Mouse (Mus musculus) limb, embryonic 15.5 days (tissue): ENCODE measurements at regions not wholly inside any gene's neighbourhood (a gene's known extent, or its start where the extent isn't known, plus 50 kb on each side); places are given as distances from the start of the nearest gene placed in this dataset.
A peak's percentile ranks its signal among the peaks of the same experiment; 100 is the strongest.

Source experiments
- ATAC-seq: fragments of 200-750 bp; cut with Nextera tagmentation; 2 replicates; pipeline ENCODE4 v1.8.0; 2017; ENCODE audit warnings: low read depth, moderate TSS enrichment; ENCODE audit not compliant: insufficient number of reproducible peaks, low FRiP score, low TSS enrichment
- H3K27ac ChIP-seq: fragments of 300-500 bp; sonication (generic); 2 replicates; pipeline ENCODE4 v1.5.1; 2015; ENCODE audit warnings: moderate library complexity, mild to moderate bottlenecking, inconsistent platforms
- H3K27me3 ChIP-seq: fragments of 300-500 bp; sonication (generic); 2 replicates; pipeline ENCODE4 v1.6.1; 2015; ENCODE audit warnings: inconsistent platforms
- H3K36me3 ChIP-seq: fragments of 300-500 bp; sonication (generic); 2 replicates; pipeline ENCODE4 v1.6.1; 2015; ENCODE audit warnings: inconsistent platforms
- H3K4me1 ChIP-seq: fragments of 300-500 bp; sonication (generic); 2 replicates; pipeline ENCODE4 v1.6.1; 2015; ENCODE audit warnings: inconsistent platforms
- H3K4me2 ChIP-seq: fragments of 300-500 bp; sonication (generic); 2 replicates; pipeline ENCODE4 v1.6.1; 2015; ENCODE audit warnings: mild to moderate bottlenecking, inconsistent platforms
- H3K4me3 ChIP-seq: fragments of 300-500 bp; sonication (generic); 2 replicates; pipeline ENCODE4 v1.5.1; 2015; ENCODE audit warnings: mild to moderate bottlenecking, inconsistent platforms
- H3K9ac ChIP-seq: fragments of 300-500 bp; sonication (generic); 2 replicates; pipeline ENCODE4 v1.6.1; 2015; ENCODE audit warnings: inconsistent platforms
- H3K9me3 ChIP-seq: fragments of 300-500 bp; sonication (generic); 2 replicates; pipeline ENCODE4 v1.6.1; 2016; ENCODE audit warnings: inconsistent platforms
- WGBS: fragments of 180-500 bp; shearing (Covaris S2); methylation state at CpG from one replicate; pipeline ENCODE4 v1.1.7; 2015; 5-methylcytosine and 5-hydroxymethylcytosine counted together

DNA sequence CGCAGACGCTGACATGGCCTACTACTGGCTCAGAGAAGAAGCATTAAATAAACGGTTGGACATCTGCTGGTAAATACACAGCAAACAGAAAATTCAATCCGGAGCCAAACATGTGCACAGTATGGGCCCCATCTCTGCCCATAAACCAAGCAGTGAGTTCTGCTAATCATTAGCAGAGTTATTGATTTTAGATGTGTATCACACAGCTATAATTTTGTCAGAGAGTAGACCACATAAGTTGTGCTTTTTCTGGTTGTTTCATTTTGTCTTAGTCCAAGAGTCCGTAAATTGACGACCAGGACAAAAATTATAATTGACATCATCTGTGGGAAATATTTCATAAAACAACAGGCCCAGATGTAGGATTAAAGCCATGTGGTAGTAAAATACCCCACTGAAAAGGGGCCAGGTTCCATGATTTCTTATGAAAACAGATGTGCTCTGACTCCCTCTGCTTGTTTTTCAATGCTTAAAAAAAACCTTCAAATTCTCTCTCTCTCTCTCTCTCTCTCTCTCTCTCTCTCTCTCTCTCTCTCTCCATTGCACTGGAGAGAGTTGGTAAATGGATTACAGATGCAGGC is 339.3 kb downstream of the Hao1 start:
- no peaks in the 10 kb centered on the region for H3K36me3 ChIP-seq
- H3K27ac ChIP-seq: peak overlapping the region; percentile 57; the same call in 1 of the 2 replicates
- H3K9ac ChIP-seq: no peak overlapping the region
- peak; percentile 88 for ATAC-seq
- 30% methylated on average over 6 of the region's 6 CpGs for WGBS
- H3K9me3 ChIP-seq: no peaks in the 10 kb centered on the region
- no peaks in the 10 kb centered on the region for H3K27me3 ChIP-seq
- H3K4me3 ChIP-seq: no peak overlapping the region
- 0 out of 2 replicates have a peak, but pooled peaks cover 9% of the 10 kb centered on the region for H3K4me1 ChIP-seq
- H3K4me2 ChIP-seq: no peak overlapping the region

DNA sequence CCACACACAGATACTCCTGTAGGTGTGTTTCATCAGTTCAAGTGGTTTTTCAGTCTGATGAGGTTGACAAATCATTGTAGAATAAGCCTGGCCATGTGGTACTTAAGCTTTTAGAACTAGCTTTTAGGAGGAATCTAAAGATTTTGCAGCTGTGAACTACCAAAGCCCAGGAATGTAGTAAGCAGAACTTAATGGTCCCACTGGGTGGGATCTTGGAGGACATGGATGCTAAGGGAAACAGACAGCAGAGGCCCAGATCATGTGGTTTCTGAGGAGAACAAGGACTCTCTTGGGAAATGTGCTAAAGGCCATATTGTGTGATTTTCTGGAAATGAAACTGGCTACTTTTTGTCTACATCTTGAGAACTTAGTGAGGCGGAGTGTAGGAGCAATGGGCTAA is 350.9 kb downstream of the Hao1 start:
- Histone ChIP-seq H3K4me1 (no peaks in the 10 kb centered on the region), H3K27ac (no peak overlapping the region), H3K9ac (no peak overlapping the region), H3K4me2 (no peak overlapping the region), H3K27me3 (no peaks in the 10 kb centered on the region), H3K9me3 (no peaks in the 10 kb centered on the region), H3K36me3 (no peaks in the 10 kb centered on the region), H3K4me3 (no peak overlapping the region)
- WGBS: 76% methylated on average over 1 of the region's 1 CpGs
- ATAC-seq: no peak

DNA sequence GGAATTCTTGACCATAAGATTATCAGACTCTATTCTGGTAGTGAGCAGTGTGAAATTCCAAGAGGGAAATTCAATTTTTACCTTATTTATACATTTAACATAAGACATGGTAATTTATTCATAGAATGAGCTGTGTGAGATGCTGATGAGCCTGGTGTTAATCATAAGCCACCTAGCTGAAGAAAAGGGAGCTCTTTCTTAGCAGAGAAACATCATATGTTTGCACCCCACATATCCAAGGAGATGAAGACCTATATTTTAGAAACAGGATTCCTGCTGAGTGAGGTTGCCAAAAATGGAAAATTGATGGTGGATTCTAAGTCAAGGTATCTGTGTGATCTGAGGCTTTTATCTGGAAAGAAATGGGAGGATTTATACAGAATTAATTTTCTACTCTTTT is 358.2 kb downstream of the Hao1 start:
- Histone ChIP-seq H3K4me3 (no peak overlapping the region), H3K4me1 (no peaks in the 10 kb centered on the region), H3K9ac (no peak overlapping the region), H3K36me3 (no peaks in the 10 kb centered on the region), H3K9me3 (no peaks in the 10 kb centered on the region), H3K4me2 (no peak overlapping the region), H3K27ac (no peak overlapping the region), H3K27me3 (no peaks in the 10 kb centered on the region)
- no peak for ATAC-seq

DNA sequence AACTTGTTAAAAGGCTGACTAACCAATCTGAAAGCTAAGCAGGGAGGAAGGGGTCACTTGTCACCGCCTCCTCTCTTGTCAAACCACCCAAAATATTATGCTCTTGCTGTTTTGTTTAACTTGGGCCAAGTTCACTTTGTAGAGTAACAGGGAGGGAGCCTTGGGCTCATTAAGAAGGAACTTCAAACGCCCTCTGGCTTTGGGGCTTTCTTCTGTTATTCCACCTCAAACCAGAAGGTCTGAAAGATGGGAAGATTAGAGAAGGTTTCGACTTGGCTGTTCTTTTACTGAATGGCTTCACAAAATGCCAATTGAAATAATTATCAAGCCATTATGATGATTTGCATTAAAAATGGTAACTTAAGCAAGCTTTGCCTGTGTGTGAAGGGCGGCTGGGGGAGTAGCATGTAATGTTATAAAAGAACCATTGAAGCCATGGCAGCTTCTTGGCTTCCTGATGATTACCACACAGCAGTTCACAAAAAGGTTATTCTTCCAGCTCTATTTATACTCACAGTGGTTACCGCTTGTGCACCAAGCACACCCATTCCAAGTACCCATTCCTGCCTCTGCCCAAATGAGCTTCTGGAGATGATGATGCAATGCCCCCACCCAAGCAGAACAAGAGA is 364.6 kb downstream of the Hao1 start:
- Histone ChIP-seq H3K27ac (no peak overlapping the region), H3K4me1 (no peaks in the 10 kb centered on the region), H3K36me3 (no peaks in the 10 kb centered on the region), H3K4me2 (no peak overlapping the region), H3K9me3 (no peaks in the 10 kb centered on the region), H3K4me3 (no peak overlapping the region), H3K27me3 (no peaks in the 10 kb centered on the region), H3K9ac (no peak overlapping the region)
- ATAC-seq: no peak
- 57% methylated on average over 5 of the region's 5 CpGs for WGBS
